Mouse (Mus musculus): ENCODE results near the gene Rexo5. TPM values are rescaled to one million over a fixed set of nuclear protein-coding genes. Genes with fewer than 3 reads are reported as not detected.
A peak's percentile ranks its signal among the peaks of the same experiment; 100 is the strongest.

Rexo5 gene
- polyA plus RNA-seq, 1 experiment from 2014 or later, result 27.3 TPM

DNA sequence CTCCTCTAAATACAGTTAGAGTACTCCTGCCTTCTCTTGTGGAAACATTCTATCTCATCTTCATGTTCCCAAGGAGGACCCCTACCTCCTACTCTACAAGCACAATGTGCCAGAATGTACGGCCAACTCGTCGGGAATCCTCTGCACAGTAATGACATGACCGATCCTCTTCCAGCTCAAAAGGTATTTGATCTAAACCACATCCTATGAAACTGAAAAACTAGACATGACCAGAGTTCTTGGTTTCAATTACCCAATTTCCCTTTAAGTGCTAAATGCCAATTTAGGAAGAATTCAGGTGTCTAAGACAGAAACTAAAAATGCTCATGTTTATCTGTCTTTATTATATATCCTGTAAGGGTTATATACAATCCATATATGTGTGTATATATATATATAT is 78.4 kb downstream of the Rexo5 start:
- Histone ChIP-seq H3K9me3 (no peaks in the 10 kb centered on the region), H3K4me1 (0 out of 2 replicates have a peak, but pooled peaks cover 3% of the 10 kb centered on the region), H3K36me3 (replicated peaks) (0 out of 2 replicates have a peak, but pooled peaks cover 4% of the 10 kb centered on the region), H3K4me3 (no peak overlapping the region), H3K27me3 (ENCODE audit: poor library complexity, severe bottlenecking) (no peaks in the 10 kb centered on the region), H3K27ac (no peak overlapping the region)
- WGBS, result 93% methylated on average over 4 of the region's 4 CpGs
- no peak for DNase-seq (ENCODE audit: extremely low spot score, low spot score)

DNA sequence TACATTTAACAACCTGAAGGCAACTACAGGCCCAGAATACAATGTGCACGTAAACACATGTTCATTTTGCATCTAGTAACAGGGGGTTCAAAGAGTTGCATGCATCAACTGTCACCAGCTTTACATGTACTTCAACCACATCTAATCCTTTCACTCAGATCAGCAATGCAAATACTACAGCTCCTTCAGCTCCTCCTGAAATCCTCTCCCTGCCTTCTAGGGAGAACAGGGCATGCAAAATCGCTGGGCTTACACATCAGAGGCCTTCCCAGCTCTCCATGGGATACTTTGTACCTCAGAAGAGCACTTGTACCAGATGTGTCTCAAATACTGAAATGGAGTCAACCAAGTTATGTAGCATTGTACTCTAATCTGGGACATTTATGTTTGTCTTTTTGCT is 79.2 kb downstream of the Rexo5 start:
- H3K27me3 ChIP-seq (ENCODE audit: poor library complexity, severe bottlenecking), result no peaks in the 10 kb centered on the region
- peaks cover 7% of the 10 kb centered on the region; the same call in 1 of the 2 replicates for H3K36me3 ChIP-seq (replicated peaks)
- 44% methylated on average over 2 of the region's 2 CpGs for WGBS
- DNase-seq (ENCODE audit: extremely low spot score, low spot score), result no peak
- no peak overlapping the region for H3K27ac ChIP-seq
- H3K4me3 ChIP-seq, result no peak overlapping the region
- 0 out of 2 replicates have a peak, but pooled peaks cover 3% of the 10 kb centered on the region for H3K4me1 ChIP-seq
- no peaks in the 10 kb centered on the region for H3K9me3 ChIP-seq

DNA sequence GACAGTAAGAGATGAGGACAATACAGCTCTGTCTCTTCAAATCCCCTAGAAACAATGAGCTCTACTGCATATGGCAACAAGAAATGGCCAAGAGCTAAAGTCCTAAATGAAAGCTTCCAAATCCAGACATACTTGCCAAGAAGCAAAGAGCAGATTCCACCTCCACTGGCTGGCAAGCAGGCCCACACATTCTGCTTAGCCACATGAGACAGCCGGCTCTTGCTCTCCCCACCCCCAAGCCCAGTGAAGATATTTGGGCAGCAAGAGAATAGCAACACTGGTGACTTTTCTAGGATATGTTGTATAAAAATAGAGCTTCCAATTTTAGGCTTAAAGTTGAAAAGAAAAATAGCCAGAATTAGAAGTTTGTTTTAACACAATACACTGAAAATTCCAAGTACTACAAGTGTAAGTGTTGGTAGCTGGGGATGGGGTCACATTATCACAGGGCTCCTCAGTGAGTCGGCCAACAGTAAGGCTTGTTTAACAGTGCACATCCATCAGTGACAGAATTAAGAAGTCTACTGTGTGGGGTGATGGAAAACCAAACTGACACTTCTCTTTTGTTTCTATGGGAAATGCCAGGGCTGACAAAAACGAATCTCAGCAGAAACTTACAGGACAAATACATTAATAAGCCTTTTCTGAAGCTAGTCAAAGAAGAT is 82.1 kb downstream of the Rexo5 start:
- 76% methylated on average over 3 of the region's 3 CpGs for WGBS

DNA sequence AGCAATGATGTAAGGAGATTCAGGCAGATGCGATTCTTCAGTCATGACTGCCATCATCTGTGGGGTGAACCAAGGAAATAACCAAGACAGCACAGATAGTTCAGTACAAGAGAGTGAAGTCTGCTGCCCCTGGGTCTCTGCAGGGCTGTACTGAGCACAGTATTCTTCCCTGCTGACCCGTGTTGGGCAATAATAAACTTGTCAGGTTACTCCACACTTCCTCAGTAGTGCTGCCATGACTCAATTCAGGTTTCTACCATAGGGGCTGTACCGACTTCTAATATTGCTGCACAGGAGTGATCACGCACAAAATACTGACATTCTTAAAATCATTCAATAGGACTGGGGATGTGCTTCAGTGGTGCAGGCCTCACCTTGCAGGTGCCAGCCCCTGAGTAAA is 85.4 kb downstream of the Rexo5 start:
- WGBS, result 88% methylated on average over 4 of the region's 4 CpGs

More for the DNA sequence above, 82.1 kb downstream of the Rexo5 start:
- Histone ChIP-seq H3K4me1 (0 out of 2 replicates have a peak, but pooled peaks cover 3% of the 10 kb centered on the region), H3K27me3 (ENCODE audit: poor library complexity, severe bottlenecking) (no peaks in the 10 kb centered on the region), H3K4me3 (no peak overlapping the region), H3K27ac (no peak overlapping the region), H3K36me3 (replicated peaks) (peaks cover 16% of the 10 kb centered on the region), H3K9me3 (no peaks in the 10 kb centered on the region)
- DNase-seq (ENCODE audit: extremely low spot score, low spot score), result no peak

DNA sequence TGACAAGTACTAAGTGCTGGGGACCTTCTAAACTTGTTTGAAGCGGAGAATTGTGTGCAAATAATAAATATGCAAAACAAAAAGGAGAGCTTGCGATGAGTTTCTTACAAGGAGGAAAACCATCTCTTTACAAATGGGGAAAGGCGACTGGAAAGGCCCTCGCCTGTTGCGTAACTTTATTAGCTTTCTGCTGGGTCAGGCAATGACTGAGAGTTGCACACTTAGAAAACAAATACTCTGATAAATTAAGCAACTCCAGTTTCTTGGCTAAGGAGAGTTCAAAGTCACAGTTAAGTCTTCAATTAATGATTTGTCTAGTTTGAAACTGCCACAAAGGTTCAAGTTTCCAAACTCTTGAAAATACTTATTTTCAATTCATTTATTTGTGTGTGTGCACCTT is 86.5 kb downstream of the Rexo5 start:
- no peaks in the 10 kb centered on the region for H3K4me1 ChIP-seq
- H3K27ac ChIP-seq, result no peak overlapping the region
- 94% methylated on average over 5 of the region's 5 CpGs for WGBS

More for the DNA sequence above, 85.4 kb downstream of the Rexo5 start:
- Histone ChIP-seq H3K27ac (no peak overlapping the region), H3K9me3 (no peaks in the 10 kb centered on the region), H3K4me1 (no peaks in the 10 kb centered on the region), H3K4me3 (no peak overlapping the region), H3K27me3 (ENCODE audit: poor library complexity, severe bottlenecking) (no peaks in the 10 kb centered on the region), H3K36me3 (replicated peaks) (peaks cover 12% of the 10 kb centered on the region)
- no peak for DNase-seq (ENCODE audit: extremely low spot score, low spot score)

DNA sequence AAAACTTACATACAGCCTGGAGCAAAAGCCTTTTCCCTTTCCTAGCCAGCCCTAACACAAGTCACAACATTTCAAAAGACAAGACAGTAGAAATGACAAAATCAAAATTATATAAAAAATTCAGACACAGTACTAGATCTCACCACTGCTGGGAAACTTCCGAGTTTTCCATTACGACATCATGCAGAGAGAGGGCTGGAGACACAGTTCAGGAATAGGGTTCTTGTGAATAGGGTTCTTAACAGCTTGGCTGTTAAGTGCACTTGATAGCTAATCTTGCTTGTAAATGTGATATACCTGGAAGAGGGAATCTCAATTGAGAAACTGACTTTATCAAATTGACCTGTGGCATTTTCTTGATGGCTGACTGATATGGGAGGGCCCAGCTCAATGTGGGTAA is 87.4 kb downstream of the Rexo5 start:
- no peaks in the 10 kb centered on the region for H3K4me1 ChIP-seq
- 95% methylated on average over 2 of the region's 2 CpGs for WGBS
- H3K9me3 ChIP-seq, result no peaks in the 10 kb centered on the region
- H3K27ac ChIP-seq, result no peak overlapping the region
- peaks cover 12% of the 10 kb centered on the region for H3K36me3 ChIP-seq (replicated peaks)
- H3K27me3 ChIP-seq (ENCODE audit: poor library complexity, severe bottlenecking), result no peaks in the 10 kb centered on the region
- no peak for DNase-seq (ENCODE audit: extremely low spot score, low spot score)
- H3K4me3 ChIP-seq, result no peak overlapping the region

More for the DNA sequence above, 86.5 kb downstream of the Rexo5 start:
- peaks cover 12% of the 10 kb centered on the region for H3K36me3 ChIP-seq (replicated peaks)
- H3K4me3 ChIP-seq, result no peak overlapping the region
- no peaks in the 10 kb centered on the region for H3K27me3 ChIP-seq (ENCODE audit: poor library complexity, severe bottlenecking)
- H3K9me3 ChIP-seq, result no peaks in the 10 kb centered on the region
- no peak for DNase-seq (ENCODE audit: extremely low spot score, low spot score)

DNA sequence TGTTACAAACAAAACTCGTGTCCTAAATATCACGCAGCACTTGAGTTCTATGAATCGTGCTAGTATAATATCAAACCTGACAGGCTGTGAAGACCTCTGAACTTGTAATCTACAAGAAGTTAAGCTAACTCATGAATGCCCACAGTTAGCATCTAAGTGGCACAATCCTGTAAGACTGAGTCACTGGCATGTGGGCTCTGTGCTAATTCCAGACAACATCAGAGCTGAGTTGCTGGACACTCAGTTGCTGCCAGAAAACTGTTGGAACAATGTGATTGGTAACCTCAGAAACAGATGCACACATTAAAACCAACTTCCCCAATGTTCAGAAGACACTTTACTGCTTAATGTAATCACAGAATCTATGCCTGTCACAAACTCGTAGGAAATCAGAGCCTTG is 94.1 kb downstream of the Rexo5 start:
- H3K4me3 ChIP-seq, result no peak overlapping the region
- 97% methylated on average over 4 of the region's 4 CpGs for WGBS
- H3K9me3 ChIP-seq, result no peaks in the 10 kb centered on the region

DNA sequence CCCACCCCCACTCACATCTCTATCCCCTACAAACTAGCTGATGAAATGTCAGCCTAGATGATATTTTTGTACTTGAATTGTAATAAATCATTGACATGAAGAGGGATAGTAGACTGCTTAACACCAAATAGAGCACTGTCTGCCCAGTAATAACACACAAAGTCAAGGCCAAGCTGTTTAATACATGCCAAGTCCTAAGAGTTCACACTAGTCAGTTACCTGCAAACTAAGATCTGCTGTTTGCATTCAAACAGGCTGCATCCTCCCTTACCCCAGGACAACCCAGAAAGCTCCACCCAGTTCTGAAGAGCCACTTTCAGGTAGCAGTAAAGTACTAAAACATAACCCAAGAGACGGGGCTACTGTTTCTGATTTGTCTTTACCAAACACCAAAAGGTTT is 98.4 kb downstream of the Rexo5 start:
- no peak overlapping the region for H3K27ac ChIP-seq
- no peaks in the 10 kb centered on the region for H3K9me3 ChIP-seq
- no peaks in the 10 kb centered on the region for H3K27me3 ChIP-seq (ENCODE audit: poor library complexity, severe bottlenecking)
- H3K4me1 ChIP-seq, result peaks cover 22% of the 10 kb centered on the region
- H3K36me3 ChIP-seq (replicated peaks), result no peaks in the 10 kb centered on the region
- no peak for DNase-seq (ENCODE audit: extremely low spot score, low spot score)
- H3K4me3 ChIP-seq, result no peak overlapping the region
- 92% methylated on average over 1 of the region's 1 CpGs for WGBS

More for the DNA sequence above, 94.1 kb downstream of the Rexo5 start:
- H3K27ac ChIP-seq, result no peak overlapping the region
- DNase-seq (ENCODE audit: extremely low spot score, low spot score), result no peak
- H3K4me1 ChIP-seq, result no peaks in the 10 kb centered on the region
- H3K27me3 ChIP-seq (ENCODE audit: poor library complexity, severe bottlenecking), result no peaks in the 10 kb centered on the region
- no peaks in the 10 kb centered on the region for H3K36me3 ChIP-seq (replicated peaks)

DNA sequence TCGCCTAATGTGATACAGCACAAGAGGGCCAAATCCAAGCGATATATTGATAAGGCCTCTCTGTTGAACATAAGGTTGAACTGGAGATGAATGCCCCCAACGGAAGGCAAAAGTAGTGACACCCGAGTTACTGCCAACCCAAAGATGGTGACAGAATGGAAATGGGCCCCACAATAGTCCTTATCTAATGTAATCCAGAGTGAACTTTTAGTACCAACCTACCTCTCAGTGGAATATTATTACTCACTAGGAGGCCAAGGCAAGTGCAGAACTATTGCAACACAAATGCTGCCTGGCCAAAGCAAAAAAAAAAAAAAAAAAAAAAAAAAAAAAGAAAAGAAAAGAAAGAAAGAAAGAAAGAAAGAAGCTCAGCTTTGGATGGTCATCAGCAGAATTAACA is 98.9 kb downstream of the Rexo5 start:
- H3K27ac ChIP-seq, result no peak overlapping the region
- DNase-seq (ENCODE audit: extremely low spot score, low spot score), result no peak
- H3K9me3 ChIP-seq, result no peaks in the 10 kb centered on the region
- H3K4me3 ChIP-seq, result no peak overlapping the region
- 90% methylated on average over 4 of the region's 4 CpGs for WGBS
- H3K4me1 ChIP-seq, result peaks cover 24% of the 10 kb centered on the region
- H3K36me3 ChIP-seq (replicated peaks), result no peaks in the 10 kb centered on the region
- no peaks in the 10 kb centered on the region for H3K27me3 ChIP-seq (ENCODE audit: poor library complexity, severe bottlenecking)

DNA sequence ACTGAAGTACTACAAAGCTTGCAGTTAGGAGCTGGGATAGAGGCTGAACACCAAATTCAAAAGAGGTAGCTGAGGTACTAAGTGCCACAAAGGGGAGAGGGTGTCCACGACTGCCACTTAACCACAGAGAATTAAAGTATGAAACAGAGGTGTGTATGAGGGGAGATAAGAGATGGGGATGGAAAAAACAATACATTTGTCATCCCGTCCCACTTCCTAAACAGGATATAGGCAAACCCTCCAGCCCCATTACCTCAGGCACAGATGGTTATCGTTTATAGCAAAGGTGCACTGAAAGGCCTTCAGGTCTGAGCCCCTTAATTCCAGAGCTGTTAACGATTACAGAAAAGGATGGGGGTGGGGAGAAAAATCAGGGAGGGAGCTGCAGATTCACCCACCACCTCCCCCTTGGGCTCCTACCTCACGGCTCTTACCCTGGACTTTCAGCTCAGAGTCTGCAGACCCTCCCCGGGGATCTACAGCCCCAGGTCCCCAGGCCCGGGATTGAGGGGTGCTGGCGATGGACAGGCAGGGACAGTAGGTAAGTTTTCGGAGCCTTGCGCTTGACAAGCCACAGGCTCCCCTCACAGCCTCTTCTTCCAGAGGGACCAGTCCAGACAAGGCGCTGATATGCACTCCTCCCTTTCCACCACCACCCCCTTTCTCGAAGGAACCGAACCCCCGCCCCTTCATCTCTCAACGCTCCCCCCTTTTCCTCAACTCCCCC is 101.2 kb downstream of the Rexo5 start:
- Histone ChIP-seq H3K4me3 (peak overlapping the region; percentile 78), H3K36me3 (replicated peaks) (no peaks in the 10 kb centered on the region), H3K4me1 (peaks cover 24% of the 10 kb centered on the region), H3K27ac (peak overlapping the region; percentile 97), H3K27me3 (ENCODE audit: poor library complexity, severe bottlenecking) (no peaks in the 10 kb centered on the region), H3K9me3 (no peaks in the 10 kb centered on the region)
- DNase-seq (ENCODE audit: extremely low spot score, low spot score), result no peak
- WGBS, result 2% methylated on average over 15 of the region's 15 CpGs

DNA sequence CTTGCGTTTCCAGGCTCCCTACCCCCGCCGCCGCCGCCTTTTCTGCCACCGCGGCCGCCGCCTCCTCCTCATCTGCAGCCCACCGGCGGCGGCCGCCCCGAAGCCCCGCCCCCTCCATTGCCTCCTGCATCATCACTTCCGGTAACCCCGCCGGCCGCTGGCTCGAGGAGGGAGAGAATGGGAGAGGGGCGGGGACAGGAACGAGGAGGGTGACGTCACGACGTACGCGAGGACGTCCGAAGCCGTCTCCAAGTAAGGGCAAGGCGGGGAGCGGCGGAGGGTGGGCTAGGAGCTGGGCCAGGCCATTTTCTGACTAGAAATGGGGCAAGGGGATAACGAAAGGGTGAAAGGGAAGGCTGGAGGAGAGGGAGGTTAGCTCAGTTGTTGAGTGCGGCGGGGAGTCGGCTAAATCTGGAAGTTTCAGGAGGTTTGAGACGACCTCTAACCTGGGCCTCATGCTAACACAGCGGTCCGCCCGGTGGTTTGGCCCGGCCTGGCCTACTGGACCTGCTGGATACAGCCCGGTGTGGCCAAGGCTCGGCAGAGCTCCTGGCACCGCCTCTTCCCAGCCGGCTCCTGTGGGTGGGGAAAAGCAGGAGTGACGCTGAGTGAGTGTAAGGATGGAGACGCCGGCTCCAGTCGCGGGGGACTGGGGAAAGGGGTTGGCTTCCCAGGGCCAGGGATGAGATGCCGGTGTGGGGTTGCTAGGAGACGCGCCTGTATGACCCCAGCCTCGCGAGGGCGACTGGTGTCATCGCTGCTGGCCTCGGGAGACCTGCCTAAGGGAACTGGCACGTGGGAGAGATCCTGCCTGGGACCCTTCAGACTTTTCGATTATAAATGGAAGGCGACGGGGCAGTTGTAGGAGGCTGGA is 102.1 kb downstream of the Rexo5 start, which contains the start of the genes Lyrm1 and Dcun1d3:
Lyrm1 (plus strand) TSS at position 223 of the 874 bp plus-strand sequence.
Dcun1d3 (minus strand) TSS at position 660 of the 874 bp plus-strand sequence.
- H3K27ac ChIP-seq, result peak within 1 kb of the TSS; percentile 97
- H3K27me3 ChIP-seq (ENCODE audit: poor library complexity, severe bottlenecking), result no peaks in the 10 kb centered on the region
- no peaks in the 10 kb centered on the region for H3K9me3 ChIP-seq
- under 1% methylated on average over 63 of the region's 63 CpGs for WGBS
- DNase-seq (ENCODE audit: extremely low spot score, low spot score), result peak; percentile 98
- peaks cover 24% of the 10 kb centered on the region for H3K4me1 ChIP-seq
- peak within 1 kb of the TSS; percentile 78 for H3K4me3 ChIP-seq
- no peaks in the 10 kb centered on the region for H3K36me3 ChIP-seq (replicated peaks)

DNA sequence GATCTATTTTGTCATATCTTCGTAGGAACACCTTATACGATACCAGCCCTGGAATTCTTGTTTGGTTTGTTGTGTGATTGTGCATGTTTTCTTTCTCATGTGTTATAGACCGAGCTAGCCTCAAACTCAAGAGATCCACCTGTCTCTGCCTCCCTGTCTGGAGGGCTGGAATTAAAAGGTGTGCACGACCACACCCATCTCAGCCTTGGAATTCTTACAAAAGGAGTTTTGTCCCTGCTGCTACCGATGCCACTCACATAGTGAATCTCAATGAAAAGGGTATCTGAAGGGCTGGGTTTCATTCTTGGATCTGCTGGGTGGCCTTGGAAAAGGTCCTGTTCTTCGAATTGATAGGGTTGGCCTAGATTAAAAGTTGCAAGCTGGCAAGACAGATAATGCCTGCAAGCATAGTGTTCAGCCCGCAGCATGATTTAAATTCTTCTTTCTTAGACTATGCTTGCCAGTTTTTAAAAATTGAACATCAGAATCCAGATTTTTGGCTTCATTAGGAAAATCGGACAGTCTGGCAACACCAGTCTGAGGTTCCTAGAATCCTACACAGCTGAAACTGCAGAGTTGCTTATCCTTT is 103.8 kb downstream of the Rexo5 start:
- peaks cover 24% of the 10 kb centered on the region for H3K4me1 ChIP-seq
- no peak for DNase-seq (ENCODE audit: extremely low spot score, low spot score)
- no peak overlapping the region for H3K27ac ChIP-seq
- H3K27me3 ChIP-seq (ENCODE audit: poor library complexity, severe bottlenecking), result no peaks in the 10 kb centered on the region
- no peaks in the 10 kb centered on the region for H3K9me3 ChIP-seq
- 93% methylated on average over 8 of the region's 8 CpGs for whole genome bisulfite sequencing
- H3K4me3 ChIP-seq, result no peak overlapping the region
- H3K36me3 ChIP-seq (replicated peaks), result no peaks in the 10 kb centered on the region

Measured in forebrain, embryonic 10.5 days (tissue).